Mouse (Mus musculus) stomach, embryonic 14.5 days (tissue): ENCODE results near the gene Ntrk3. TPM values are rescaled to one million over a fixed set of nuclear protein-coding genes. Genes with fewer than 3 reads are reported as not detected.
A peak's percentile ranks its signal among the peaks of the same experiment; 100 is the strongest.

Experiments used
- ATAC-seq: fragments of 200-750 bp; cut with Nextera tagmentation; 2 replicates; pipeline ENCODE4 v1.8.0; 2017; ENCODE audit warnings: low read depth, moderate TSS enrichment; ENCODE audit not compliant: insufficient number of reproducible peaks, insufficient read depth, low FRiP score
- H3K27ac ChIP-seq: fragments of 300-500 bp; sonication (generic); 2 replicates; pipeline ENCODE4 v1.5.1; 2014; ENCODE audit warnings: mild to moderate bottlenecking, low read length, moderate library complexity, mixed read lengths
- H3K27me3 ChIP-seq: fragments of 300-500 bp; sonication (generic); 2 replicates; pipeline ENCODE4 v1.6.1; 2014; ENCODE audit warnings: low read length, control low read depth, mixed read lengths; ENCODE audit not compliant: control insufficient read depth, insufficient read depth
- H3K36me3 ChIP-seq: fragments of 300-500 bp; sonication (generic); 2 replicates; pipeline ENCODE4 v1.6.1; 2014; ENCODE audit warnings: mild to moderate bottlenecking, control low read depth, low read length, moderate library complexity, mixed read lengths; ENCODE audit not compliant: control insufficient read depth, insufficient read depth
- H3K4me1 ChIP-seq: fragments of 300-500 bp; sonication (generic); 2 replicates; pipeline ENCODE4 v1.6.1; 2014; ENCODE audit warnings: low read length, control low read depth, mixed read lengths; ENCODE audit not compliant: control insufficient read depth, insufficient read depth
- H3K4me2 ChIP-seq: fragments of 300-500 bp; sonication (generic); replicated peaks from 2 replicates; pipeline ENCODE4 v1.6.1; 2014; ENCODE audit warnings: low read depth, low read length, control low read depth
- H3K4me3 ChIP-seq: fragments of 300-500 bp; sonication (generic); 2 replicates; pipeline ENCODE4 v1.5.1; 2014; ENCODE audit warnings: low read depth, low read length, control low read depth
- H3K9ac ChIP-seq: fragments of 300-500 bp; sonication (generic); replicated peaks from 2 replicates; pipeline ENCODE4 v1.6.1; 2014; ENCODE audit warnings: low read depth, mild to moderate bottlenecking, control low read depth, low read length, moderate library complexity, mixed read lengths
- H3K9me3 ChIP-seq: fragments of 300-500 bp; sonication (generic); 2 replicates; pipeline ENCODE4 v1.6.1; 2016; ENCODE audit warnings: low read depth, low read length, control low read depth; ENCODE audit not compliant: control insufficient read depth
- WGBS: fragments of 180-500 bp; shearing (Covaris S2); extraction: QIAGEN DNeasy Blood & Tissue Kit; methylation state at CpG from one replicate; pipeline ENCODE4 v1.1.7; 2014; 5-methylcytosine and 5-hydroxymethylcytosine counted together
- polyA plus RNA-seq: library from polyadenylated mRNA; unstranded; fragments of >200 nt; fragmentation: Nextera tagmentation; extraction: Ambion mirVana; gene quantifications from 2 replicates; pipeline ENCODE4 v1.2.1, GENCODE M21; 2014

Gene Ntrk3
- polyA plus RNA-seq, 1 experiment from 2014 or later, result 5.9 TPM

GRCm38 (mm10) chr7:78737196-78737595, 616 bp downstream of the Ntrk3 start:
- H3K9ac ChIP-seq, result no peak overlapping the region
- 87% methylated on average over 6 of the region's 6 CpGs for WGBS
- H3K36me3 ChIP-seq, result no peaks in the 10 kb centered on the region
- no peak overlapping the region for H3K4me2 ChIP-seq
- ATAC-seq, result no peak
- no peaks in the 10 kb centered on the region for H3K9me3 ChIP-seq
- H3K4me1 ChIP-seq, result no peaks in the 10 kb centered on the region
- no peaks in the 10 kb centered on the region for H3K27me3 ChIP-seq
- H3K27ac ChIP-seq, result no peak overlapping the region
- H3K4me3 ChIP-seq, result no peak overlapping the region

- Histone ChIP-seq H3K4me3 (no peak overlapping the region), H3K4me1 (no peaks in the 10 kb centered on the region), H3K27ac (no peak overlapping the region), H3K9me3 (no peaks in the 10 kb centered on the region), H3K4me2 (no peak overlapping the region), H3K36me3 (no peaks in the 10 kb centered on the region), H3K9ac (no peak overlapping the region), H3K27me3 (no peaks in the 10 kb centered on the region)
- WGBS, result 75% methylated on average over 8 of the region's 8 CpGs
- ATAC-seq, result no peak
Measured at GRCm38 (mm10) chr7:78731391-78731790, 6.4 kb downstream of the Ntrk3 start.

- Histone ChIP-seq H3K9me3 (no peaks in the 10 kb centered on the region), H3K27me3 (no peaks in the 10 kb centered on the region), H3K4me1 (no peaks in the 10 kb centered on the region), H3K4me3 (no peak overlapping the region), H3K4me2 (no peak overlapping the region), H3K27ac (no peak overlapping the region), H3K36me3 (no peaks in the 10 kb centered on the region), H3K9ac (no peak overlapping the region)
- WGBS, result 76% methylated on average over 4 of the region's 4 CpGs
- no peak for ATAC-seq
Measured at GRCm38 (mm10) chr7:78724591-78724990, 13.2 kb downstream of the Ntrk3 start.

- 98% methylated on average over 4 of the region's 4 CpGs for WGBS
- Histone ChIP-seq H3K4me2 (no peak overlapping the region), H3K4me3 (no peak overlapping the region), H3K9me3 (no peaks in the 10 kb centered on the region), H3K27me3 (no peaks in the 10 kb centered on the region), H3K4me1 (no peaks in the 10 kb centered on the region), H3K27ac (no peak overlapping the region), H3K9ac (no peak overlapping the region), H3K36me3 (no peaks in the 10 kb centered on the region)
- no peak for ATAC-seq
Measured at GRCm38 (mm10) chr7:78722051-78722450, 15.8 kb downstream of the Ntrk3 start.

- no peaks in the 10 kb centered on the region for H3K4me1 ChIP-seq
- H3K9ac ChIP-seq, result no peak overlapping the region
- H3K9me3 ChIP-seq, result no peaks in the 10 kb centered on the region
- H3K36me3 ChIP-seq, result no peaks in the 10 kb centered on the region
- ATAC-seq, result no peak
- 77% methylated on average over 9 of the region's 9 CpGs for WGBS
- no peak overlapping the region for H3K4me2 ChIP-seq
- no peak overlapping the region for H3K4me3 ChIP-seq
- no peak overlapping the region for H3K27ac ChIP-seq
- H3K27me3 ChIP-seq, result no peaks in the 10 kb centered on the region
Measured at GRCm38 (mm10) chr7:78720989-78721816, 16.6 kb downstream of the Ntrk3 start.

GRCm38 (mm10) chr7:78719795-78720460, 17.9 kb downstream of the Ntrk3 start:
- H3K4me2 ChIP-seq, result no peak overlapping the region
- ATAC-seq, result no peak
- WGBS, result 78% methylated on average over 7 of the region's 7 CpGs
- H3K27me3 ChIP-seq, result no peaks in the 10 kb centered on the region
- no peak overlapping the region for H3K27ac ChIP-seq
- H3K9ac ChIP-seq, result no peak overlapping the region
- no peaks in the 10 kb centered on the region for H3K4me1 ChIP-seq
- H3K36me3 ChIP-seq, result no peaks in the 10 kb centered on the region
- H3K9me3 ChIP-seq, result no peaks in the 10 kb centered on the region
- no peak overlapping the region for H3K4me3 ChIP-seq

- ATAC-seq, result no peak
- Histone ChIP-seq H3K4me1 (no peaks in the 10 kb centered on the region), H3K36me3 (no peaks in the 10 kb centered on the region), H3K27ac (peak overlapping the region; percentile 68), H3K4me2 (no peak overlapping the region), H3K4me3 (no peak overlapping the region), H3K9me3 (no peaks in the 10 kb centered on the region), H3K9ac (no peak overlapping the region), H3K27me3 (no peaks in the 10 kb centered on the region)
- WGBS, result 66% methylated on average over 5 of the region's 5 CpGs
Measured at GRCm38 (mm10) chr7:78719117-78719516, 18.7 kb downstream of the Ntrk3 start.

GRCm38 (mm10) chr7:78718191-78718609, 19.6 kb downstream of the Ntrk3 start:
- Histone ChIP-seq H3K36me3 (no peaks in the 10 kb centered on the region), H3K9ac (no peak overlapping the region), H3K4me1 (no peaks in the 10 kb centered on the region), H3K4me2 (no peak overlapping the region), H3K4me3 (no peak overlapping the region), H3K27ac (peak overlapping the region; percentile 68; the same call in 1 of the 2 replicates), H3K27me3 (no peaks in the 10 kb centered on the region), H3K9me3 (no peaks in the 10 kb centered on the region)
- WGBS, result 35% methylated on average over 8 of the region's 8 CpGs
- ATAC-seq, result peak; percentile 84
